Mouse (Mus musculus): ENCODE measurements around the gene Unc45b. TPM values are rescaled to one million over a fixed set of nuclear protein-coding genes. Genes with fewer than 3 reads are reported as not detected.
A peak's percentile ranks its signal among the peaks of the same experiment; 100 is the strongest.
"Not testable (repeated sequence)": the region's sequence is repeated elsewhere in the genome, so short reads cannot be mapped to it uniquely, and the experiment has no call there.

Gene Unc45b
- polyA plus RNA-seq, 1 experiment from 2014 or later: 1.4 TPM

- peaks cover 11% of the 10 kb centered on the region for H3K4me1 ChIP-seq
- 0 out of 2 replicates have a peak, but pooled peaks cover 9% of the 10 kb centered on the region for H3K27me3 ChIP-seq
- H3K4me3 ChIP-seq: no peak overlapping the region
- no peaks in the 10 kb centered on the region for H3K9me3 ChIP-seq (replicated peaks)
- 35% methylated on average over 12 of the region's 12 CpGs for WGBS
- no peak overlapping the region for H3K27ac ChIP-seq
- no peak overlapping the region for H3K9ac ChIP-seq
- H3K4me2 ChIP-seq (replicated peaks): peak overlapping the region; percentile 19; the same call in 1 of the 2 replicates
- ATAC-seq (ENCODE audit: low FRiP score): no peak
- no peaks in the 10 kb centered on the region for H3K36me3 ChIP-seq
These were observed 79.0 kb downstream of the Unc45b start for GRCm38 (mm10) chr11:82989357-82989756.

GRCm38 (mm10) chr11:82990612-82991385, 80.4 kb downstream of the Unc45b start:
- Histone ChIP-seq H3K4me1 (peaks cover 11% of the 10 kb centered on the region), H3K4me3 (peak overlapping the region; percentile 33), H3K4me2 (replicated peaks) (peak overlapping the region; percentile 52), H3K9ac (0 out of 2 replicates have a peak overlapping the region, but pooled peaks have one; percentile 42)
- H3K27me3 ChIP-seq; H3K36me3 ChIP-seq; ATAC-seq (ENCODE audit: low FRiP score); H3K9me3 ChIP-seq (replicated peaks); H3K27ac ChIP-seq: not testable (repeated sequence)
- WGBS: 14% methylated on average over 19 of the region's 19 CpGs

- ATAC-seq (ENCODE audit: low FRiP score): no peak
- H3K9ac ChIP-seq: peak within 1 kb of the TSS; percentile 42
- no peak within 1 kb of the TSS for H3K27ac ChIP-seq
- H3K4me3 ChIP-seq: peak within 1 kb of the TSS; percentile 33
- H3K4me2 ChIP-seq (replicated peaks): peak within 1 kb of the TSS; percentile 52
- no peaks in the 10 kb centered on the region for H3K9me3 ChIP-seq (replicated peaks)
- peaks cover 11% of the 10 kb centered on the region for H3K4me1 ChIP-seq
- WGBS: 8% methylated on average over 14 of the region's 14 CpGs
- 0 out of 2 replicates have a peak, but pooled peaks cover 9% of the 10 kb centered on the region for H3K27me3 ChIP-seq
- H3K36me3 ChIP-seq: no peaks in the 10 kb centered on the region
These were observed 81.3 kb downstream of the Unc45b start, which contains the start of gene Slfn9 for GRCm38 (mm10) chr11:82991469-82992166. Gene Slfn9, minus strand, starts transcription at chr11:82991830.

Small RNA genes within 50 kb of the gene (microRNA-seq; reads per million reads assigned to microRNA genes)
- gene Mir7679: not detected

Other genes with a start within 250 kb of the Unc45b start
- 0.19 and 0.57 TPM in 2 replicates for gene Cct6b, start 146.2 kb upstream of the Unc45b start, polyA plus RNA-seq (2016; fragmentation: Nextera tagmentation; extraction: Ambion mirVana)
- 35.0 and 36.5 TPM in 2 replicates for gene Zfp830, start 146.2 kb upstream of the Unc45b start, polyA plus RNA-seq (2016; fragmentation: Nextera tagmentation; extraction: Ambion mirVana)
- gene Lig3, start 129.4 kb upstream of the Unc45b start, polyA plus RNA-seq (2016; fragmentation: Nextera tagmentation; extraction: Ambion mirVana): 49.9 and 50.1 TPM in 2 replicates
- gene Rffl, start 39.3 kb upstream of the Unc45b start, polyA plus RNA-seq (2016; fragmentation: Nextera tagmentation; extraction: Ambion mirVana): 8.9 and 9.6 TPM in 2 replicates
- 10.9 and 12.6 TPM in 2 replicates for gene Rad51d, start 19.9 kb upstream of the Unc45b start, polyA plus RNA-seq (2016; fragmentation: Nextera tagmentation; extraction: Ambion mirVana)
- 0.65 and 0.68 TPM in 2 replicates for gene Fndc8, start 18.4 kb upstream of the Unc45b start, polyA plus RNA-seq (2016; fragmentation: Nextera tagmentation; extraction: Ambion mirVana)
- 32.1 and 32.7 TPM in 2 replicates for gene Nle1, start 2.1 kb upstream of the Unc45b start, polyA plus RNA-seq (2016; fragmentation: Nextera tagmentation; extraction: Ambion mirVana)
- gene Slfn5, start 40.8 kb downstream of the Unc45b start, polyA plus RNA-seq (2016; fragmentation: Nextera tagmentation; extraction: Ambion mirVana): 1.1 and 1.3 TPM in 2 replicates
- 10.1 and 10.9 TPM in 2 replicates for gene Slfn9, start 81.3 kb downstream of the Unc45b start, polyA plus RNA-seq (2016; fragmentation: Nextera tagmentation; extraction: Ambion mirVana)
- gene Slfn8, start 110.3 kb downstream of the Unc45b start, polyA plus RNA-seq (2016; fragmentation: Nextera tagmentation; extraction: Ambion mirVana): 0.34 and 0.53 TPM in 2 replicates
- gene Slfn2, start 154.6 kb downstream of the Unc45b start, polyA plus RNA-seq (2016; fragmentation: Nextera tagmentation; extraction: Ambion mirVana): 1.7 and 2.4 TPM in 2 replicates
- gene Slfn1, start 206.3 kb downstream of the Unc45b start, polyA plus RNA-seq (2016; fragmentation: Nextera tagmentation; extraction: Ambion mirVana): not detected in 2 replicates